Mouse (Mus musculus): ENCODE results near the gene Gm42878. TPM values are rescaled to one million over a fixed set of nuclear protein-coding genes. Genes with fewer than 3 reads are reported as not detected.

Gm42878 gene
- polyA plus RNA-seq, 1 experiment, result 0.13 TPM

- no peak for TF ChIP-seq MAX (IDR thresholded peaks at IDR 0.05; ENCODE audit: low read depth)
- TF ChIP-seq E2F4 (IDR thresholded peaks at IDR 0.05; ENCODE audit: insufficient read depth), result no peak
- no peak for TF ChIP-seq SRF (IDR thresholded peaks at IDR 0.05; ENCODE audit: control insufficient read depth, insufficient read length, low read depth)
- TF ChIP-seq REST (IDR thresholded peaks at IDR 0.05; ENCODE audit: insufficient read depth, insufficient read length), result no peak
- TF ChIP-seq POLR2AphosphoS2 (IDR thresholded peaks at IDR 0.05; ENCODE audit: insufficient read length, low read depth), result no peak
- no peak for TF ChIP-seq CEBPB (IDR thresholded peaks at IDR 0.05; ENCODE audit: insufficient read depth, poor library complexity, severe bottlenecking)
- no peak for TF ChIP-seq TCF12 (IDR thresholded peaks at IDR 0.05; ENCODE audit: insufficient read depth, poor library complexity, severe bottlenecking)
- no peak for TF ChIP-seq TCF3 (IDR thresholded peaks at IDR 0.05; ENCODE audit: insufficient read length, low read depth)
- TF ChIP-seq MYOG (IDR thresholded peaks at IDR 0.05; ENCODE audit: control insufficient read depth in 1 of 3, insufficient read depth in 1 of 3, insufficient read length in 2 of 3, low read depth in 2 of 3), result no peak
- TF ChIP-seq POLR2A (IDR thresholded peaks at IDR 0.05; ENCODE audit: insufficient read length, low read depth), result no peak
- TF ChIP-seq USF1 (IDR thresholded peaks at IDR 0.05; ENCODE audit: low read depth), result no peak
- no peak for TF ChIP-seq MYOD1 (IDR thresholded peaks at IDR 0.05; ENCODE audit: control insufficient read depth in 1 of 3, insufficient read length in 2 of 3, low read depth in 2 of 3)
- Histone ChIP-seq H3K4me2 (ENCODE audit: low read depth) (no peak overlapping the region), H3ac (ENCODE audit: control insufficient read depth, insufficient read length) (no peak overlapping the region), H3K27me3 (ENCODE audit: control insufficient read depth, insufficient read depth, insufficient read length) (no peaks in the 10 kb centered on the region), H3K36me3 (ENCODE audit: control insufficient read depth, insufficient read depth) (no peaks in the 10 kb centered on the region), H3K79me2 (ENCODE audit: control insufficient read depth, insufficient read depth) (peaks cover 31% of the 10 kb centered on the region), H3K4me3 (peak overlapping the region; percentile 60)
Measured at GRCm38 (mm10) chr5:121547084-121547483, 1.8 kb upstream of the Gm42878 start.

- Histone ChIP-seq H3K79me2 (ENCODE audit: control insufficient read depth, insufficient read depth) (peaks cover 37% of the 10 kb centered on the region), H3K36me3 (ENCODE audit: control insufficient read depth, insufficient read depth) (no peaks in the 10 kb centered on the region), H3K4me2 (ENCODE audit: low read depth) (peak overlapping the region; percentile 84), H3K4me3 (peak overlapping the region; percentile 60), H3ac (ENCODE audit: control insufficient read depth, insufficient read length) (peak overlapping the region; percentile 96), H3K27me3 (ENCODE audit: control insufficient read depth, insufficient read depth, insufficient read length) (no peaks in the 10 kb centered on the region)
- TF ChIP-seq USF1 (IDR thresholded peaks at IDR 0.05; ENCODE audit: low read depth) (no peak), MYOG (IDR thresholded peaks at IDR 0.05; ENCODE audit: control insufficient read depth in 1 of 3, insufficient read depth in 1 of 3, insufficient read length in 2 of 3, low read depth in 2 of 3) (no peak), POLR2A (IDR thresholded peaks at IDR 0.05; ENCODE audit: insufficient read length, low read depth) (no peak), MYOD1 (IDR thresholded peaks at IDR 0.05; ENCODE audit: control insufficient read depth in 1 of 3, insufficient read length in 2 of 3, low read depth in 2 of 3) (no peak), TCF12 (IDR thresholded peaks at IDR 0.05; ENCODE audit: insufficient read depth, poor library complexity, severe bottlenecking) (no peak), TCF3 (IDR thresholded peaks at IDR 0.05; ENCODE audit: insufficient read length, low read depth) (no peak), POLR2AphosphoS2 (IDR thresholded peaks at IDR 0.05; ENCODE audit: insufficient read length, low read depth) (no peak), MAX (IDR thresholded peaks at IDR 0.05; ENCODE audit: low read depth) (no peak), CEBPB (IDR thresholded peaks at IDR 0.05; ENCODE audit: insufficient read depth, poor library complexity, severe bottlenecking) (no peak), SRF (IDR thresholded peaks at IDR 0.05; ENCODE audit: control insufficient read depth, insufficient read length, low read depth) (no peak), REST (IDR thresholded peaks at IDR 0.05; ENCODE audit: insufficient read depth, insufficient read length) (no peak), E2F4 (IDR thresholded peaks at IDR 0.05; ENCODE audit: insufficient read depth) (no peak)
Measured at GRCm38 (mm10) chr5:121546530-121546895, 1.2 kb upstream of the Gm42878 start.

- Histone ChIP-seq H3K79me2 (ENCODE audit: control insufficient read depth, insufficient read depth) (peaks cover 42% of the 10 kb centered on the region), H3ac (ENCODE audit: control insufficient read depth, insufficient read length) (peak within 1 kb of the TSS; percentile 96), H3K4me2 (ENCODE audit: low read depth) (peak within 1 kb of the TSS; percentile 84), H3K36me3 (ENCODE audit: control insufficient read depth, insufficient read depth) (no peaks in the 10 kb centered on the region), H3K27me3 (ENCODE audit: control insufficient read depth, insufficient read depth, insufficient read length) (no peaks in the 10 kb centered on the region), H3K4me3 (peak within 1 kb of the TSS; percentile 60)
- peak; percentile 93 for TF ChIP-seq MAX (IDR thresholded peaks at IDR 0.05; ENCODE audit: low read depth)
- TF ChIP-seq TCF12 (IDR thresholded peaks at IDR 0.05; ENCODE audit: insufficient read depth, poor library complexity, severe bottlenecking), result no peak
- TF ChIP-seq POLR2AphosphoS2 (IDR thresholded peaks at IDR 0.05; ENCODE audit: insufficient read length, low read depth), result peak; percentile 93
- TF ChIP-seq REST (IDR thresholded peaks at IDR 0.05; ENCODE audit: insufficient read depth, insufficient read length), result no peak
- peak; percentile 74 for TF ChIP-seq E2F4 (IDR thresholded peaks at IDR 0.05; ENCODE audit: insufficient read depth)
- no peak for TF ChIP-seq USF1 (IDR thresholded peaks at IDR 0.05; ENCODE audit: low read depth)
- no peak for TF ChIP-seq TCF3 (IDR thresholded peaks at IDR 0.05; ENCODE audit: insufficient read length, low read depth)
- TF ChIP-seq SRF (IDR thresholded peaks at IDR 0.05; ENCODE audit: control insufficient read depth, insufficient read length, low read depth), result peak; percentile 71
- TF ChIP-seq MYOD1 (IDR thresholded peaks at IDR 0.05; ENCODE audit: control insufficient read depth in 1 of 3, insufficient read length in 2 of 3, low read depth in 2 of 3), result peak in 1 of 3 experiments; percentile 23
- TF ChIP-seq MYOG (IDR thresholded peaks at IDR 0.05; ENCODE audit: control insufficient read depth in 1 of 3, insufficient read depth in 1 of 3, insufficient read length in 2 of 3, low read depth in 2 of 3), result peak in 2 of 3 experiments; percentile 13 to 36
- TF ChIP-seq CEBPB (IDR thresholded peaks at IDR 0.05; ENCODE audit: insufficient read depth, poor library complexity, severe bottlenecking), result no peak
- peak; percentile 86 for TF ChIP-seq POLR2A (IDR thresholded peaks at IDR 0.05; ENCODE audit: insufficient read length, low read depth)
Measured at GRCm38 (mm10) chr5:121545793-121546529, 679 bp upstream of the Gm42878 start, which contains the start of gene Mapkapk5. Gene Mapkapk5 (minus strand): TSS chr5:121545905.

- Histone ChIP-seq H3K79me2 (ENCODE audit: control insufficient read depth, insufficient read depth) (peaks cover 64% of the 10 kb centered on the region), H3K36me3 (ENCODE audit: control insufficient read depth, insufficient read depth) (no peaks in the 10 kb centered on the region), H3K4me2 (ENCODE audit: low read depth) (peak overlapping the region; percentile 84), H3K4me3 (no peak overlapping the region), H3ac (ENCODE audit: control insufficient read depth, insufficient read length) (no peak overlapping the region), H3K27me3 (ENCODE audit: control insufficient read depth, insufficient read depth, insufficient read length) (no peaks in the 10 kb centered on the region)
- TF ChIP-seq SRF (IDR thresholded peaks at IDR 0.05; ENCODE audit: control insufficient read depth, insufficient read length, low read depth) (no peak), CEBPB (IDR thresholded peaks at IDR 0.05; ENCODE audit: insufficient read depth, poor library complexity, severe bottlenecking) (no peak), USF1 (IDR thresholded peaks at IDR 0.05; ENCODE audit: low read depth) (no peak), POLR2AphosphoS2 (IDR thresholded peaks at IDR 0.05; ENCODE audit: insufficient read length, low read depth) (no peak), REST (IDR thresholded peaks at IDR 0.05; ENCODE audit: insufficient read depth, insufficient read length) (no peak)
Measured at GRCm38 (mm10) chr5:121543370-121543769, 1.9 kb downstream of the Gm42878 start.

Measured in myocyte (in vitro differentiated cells).